Mouse (Mus musculus) thymus, postnatal 14 days (tissue): ENCODE data around the gene Gm4297.
"Not testable (repeated sequence)": the region's sequence is repeated elsewhere in the genome, so short reads cannot be mapped to it uniquely, and the experiment has no call there.

Source experiments
- DNase-seq: peaks from one replicate; pipeline ENCODE4 v3.0.0; 2021

Gm4297 gene

DNA sequence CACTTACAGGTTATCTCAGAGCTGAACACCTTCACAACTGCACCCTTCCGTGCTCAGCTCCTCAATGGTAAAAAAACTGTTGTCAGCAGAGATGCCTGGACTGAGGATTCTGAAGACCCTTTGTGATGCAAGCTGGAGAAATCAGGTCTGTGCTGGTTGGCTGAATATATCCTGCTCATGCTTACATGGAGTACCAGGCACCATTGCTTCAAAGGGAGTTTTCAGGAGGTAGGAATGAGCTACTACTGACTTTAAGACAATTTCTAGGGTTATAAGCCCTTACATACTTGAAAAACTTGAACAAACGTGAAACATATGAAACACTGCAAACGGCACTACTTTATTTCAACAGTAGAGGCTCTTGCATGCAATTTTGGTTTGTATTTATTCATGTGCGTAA lies at the start of gene Gm4297:
TSS of gene Gm4297 (minus strand) at position 101 of the 400 bp plus-strand sequence.
- DNase-seq, result not testable (repeated sequence)
